Mouse (Mus musculus) adrenal gland, adult 8-10 months (tissue): Measurements from ENCODE around the gene Ldlrad1. TPM values are rescaled to one million over a fixed set of nuclear protein-coding genes. Genes with fewer than 3 reads are reported as not detected.

Experiments
- DNase-seq: peaks from one replicate; pipeline ENCODE4 v3.0.0; 2022
- total RNA-seq, 4 experiments: library from RNA; stranded (reverse); gene quantifications; 2 replicates each; pipeline ENCODE4 v1.2.4; 2022

Ldlrad1 gene
- total RNA-seq, 4 experiments from 2014 or later: not detected

DNA sequence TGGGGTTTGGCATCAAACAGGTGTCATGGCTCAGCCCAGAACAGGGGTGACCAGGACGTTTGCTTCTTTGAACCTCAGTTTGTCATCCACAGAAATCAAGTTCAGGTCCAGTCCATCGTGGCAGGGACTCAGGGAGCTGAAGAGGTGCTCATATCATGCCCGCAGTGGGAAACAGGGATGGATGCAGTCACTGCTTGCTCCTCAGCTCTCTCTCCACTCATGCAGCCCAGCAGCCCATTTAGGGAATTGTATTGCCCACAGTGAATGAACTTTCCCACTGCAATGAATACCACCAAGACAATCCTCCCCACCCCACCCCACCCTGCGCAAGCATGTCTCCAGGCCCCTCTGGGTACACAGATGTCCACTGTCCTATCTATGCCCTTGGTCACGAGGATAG lies 3.0 kb downstream of the Ldlrad1 start:
- DNase-seq: no peak

DNA sequence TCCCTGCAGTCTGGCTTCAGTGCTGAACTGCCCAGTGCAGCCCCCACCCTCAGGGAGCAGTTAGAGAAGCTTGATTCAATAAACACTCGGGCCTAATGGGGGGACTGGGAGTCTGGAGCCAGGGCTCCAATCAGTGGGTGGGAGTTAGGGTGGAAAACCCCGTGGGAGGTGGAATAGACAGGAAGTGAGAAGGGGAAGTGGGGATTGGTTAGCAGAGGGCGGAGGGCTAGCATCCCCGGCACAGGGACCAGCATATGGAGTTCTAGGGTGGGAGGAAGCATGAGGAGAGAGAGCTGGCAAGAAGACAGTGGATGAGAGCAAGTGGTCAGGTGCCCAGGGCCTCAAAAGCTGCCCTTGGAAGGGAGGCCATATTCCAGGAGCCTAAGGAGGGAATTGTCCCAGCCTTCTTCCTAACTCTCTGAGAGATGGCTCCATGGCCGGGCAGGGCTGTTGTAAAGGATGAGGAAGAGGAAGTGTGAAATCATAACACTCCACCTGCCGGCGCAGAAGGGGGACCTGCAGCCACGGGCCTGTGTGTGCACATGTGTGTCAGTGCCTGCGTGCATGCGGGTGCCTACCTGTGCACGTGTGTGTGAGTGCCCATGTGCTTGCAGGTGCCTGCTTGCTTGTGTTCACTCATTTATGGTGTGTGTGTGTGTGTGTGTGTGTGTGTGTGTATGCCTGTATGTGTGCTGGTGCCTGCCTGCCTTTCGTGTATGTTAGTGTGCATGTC lies 4.5 kb downstream of the Ldlrad1 start:
- no peak for DNase-seq

DNA sequence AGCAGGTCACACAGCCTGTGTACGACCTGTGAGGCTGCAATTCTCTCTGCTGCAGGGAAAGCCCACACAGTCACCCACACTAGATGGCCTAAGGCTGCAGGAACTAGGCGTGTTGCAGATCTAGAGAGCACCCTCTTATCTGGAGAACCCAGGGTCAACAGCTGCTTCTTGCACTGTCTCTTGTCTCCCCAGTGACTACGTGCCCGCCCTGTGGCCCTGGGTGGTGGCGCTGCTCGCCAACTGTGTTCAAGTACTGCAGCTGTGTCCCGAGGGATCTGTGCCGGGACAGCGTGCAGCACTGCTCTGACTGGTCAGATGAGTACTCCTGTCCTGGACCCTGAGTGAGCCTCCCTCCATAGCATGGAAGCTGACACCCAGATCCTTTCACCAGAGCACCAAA lies 8.6 kb downstream of the Ldlrad1 start:
- peak; percentile 18 for DNase-seq

DNA sequence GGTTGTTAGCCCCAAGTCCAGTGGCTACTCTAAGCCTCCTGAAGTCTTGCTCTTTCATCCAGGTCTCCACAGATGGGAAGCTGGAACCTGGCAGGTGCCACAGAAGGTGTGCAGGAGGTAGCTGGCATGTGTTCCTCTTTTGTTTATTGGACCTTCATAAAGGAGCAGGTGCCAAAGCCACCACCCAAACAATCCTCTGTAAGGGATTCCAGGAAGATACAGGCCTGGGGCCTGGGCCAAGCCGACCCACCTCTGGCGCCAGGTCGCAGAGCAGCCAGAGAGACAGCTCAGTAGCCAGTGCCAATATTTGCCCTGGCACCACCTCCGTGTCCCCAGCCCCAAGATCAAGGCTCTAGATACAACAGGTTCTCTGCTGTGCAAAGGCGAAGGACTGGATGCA lies 12.5 kb downstream of the Ldlrad1 start:
- DNase-seq: no peak

DNA sequence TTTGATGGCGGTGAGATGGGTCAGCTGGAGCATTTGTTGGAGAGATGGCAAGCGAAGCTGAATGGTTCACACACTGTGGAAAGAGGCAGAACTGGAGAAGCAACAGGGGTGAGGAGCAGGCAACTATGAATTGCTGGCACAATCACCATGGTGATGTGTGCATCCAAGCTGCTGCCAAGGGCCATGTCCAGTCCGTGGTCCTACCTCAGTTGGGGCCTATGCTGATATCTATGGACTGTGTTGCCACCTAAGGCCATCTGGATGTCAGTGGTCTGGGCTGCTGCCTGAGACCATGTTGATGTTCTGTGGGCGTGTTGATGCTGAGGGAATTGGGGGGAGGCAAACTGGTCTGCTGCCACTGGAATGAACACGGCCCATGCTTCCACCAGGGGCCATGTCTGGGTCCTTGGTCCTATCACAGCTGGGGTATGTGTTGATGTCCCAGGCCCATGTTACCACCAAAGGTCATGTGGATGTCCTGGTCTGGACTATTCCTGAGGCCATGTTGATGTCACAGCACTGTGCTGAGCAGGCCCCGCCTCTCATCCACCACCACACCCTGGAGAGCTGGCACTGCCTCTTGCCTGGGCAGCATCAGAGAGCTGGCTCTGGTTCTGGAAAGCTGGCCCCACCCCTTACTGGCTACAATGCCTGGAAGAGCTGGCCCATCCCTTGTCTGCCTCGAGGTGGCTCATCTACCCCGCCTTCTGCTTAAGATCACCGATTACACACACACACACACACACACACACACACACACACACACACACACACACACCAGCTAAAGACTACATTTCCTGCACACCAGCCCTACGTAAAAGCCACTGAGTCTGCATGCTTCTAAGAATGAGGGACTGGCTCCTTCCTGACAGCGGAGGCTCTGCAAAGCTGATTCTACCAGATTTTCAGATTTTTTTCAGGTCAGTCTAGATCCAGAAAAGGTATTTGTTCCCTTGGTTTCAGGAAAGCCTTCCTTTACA lies 14.5 kb downstream of the Ldlrad1 start:
- peak; percentile 12 for DNase-seq

DNA sequence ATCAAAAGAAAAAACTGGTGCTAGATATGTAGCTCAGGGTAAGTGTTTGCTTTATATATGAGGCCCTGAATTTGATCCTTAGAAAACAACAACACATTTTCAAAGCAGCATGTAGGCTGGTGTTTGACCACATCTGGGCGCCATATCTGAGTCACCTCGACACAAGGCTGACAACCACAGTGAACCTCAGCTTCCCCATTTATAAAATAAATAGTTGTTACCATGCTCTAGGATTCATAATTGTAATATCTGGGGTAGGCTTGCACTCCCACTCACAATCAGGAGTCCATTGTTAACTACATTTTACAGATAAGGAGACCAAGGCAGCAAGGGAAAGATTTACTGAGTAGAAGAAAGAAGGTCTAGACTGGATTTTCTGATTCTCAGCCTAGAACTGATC lies 17.3 kb downstream of the Ldlrad1 start:
- DNase-seq: no peak

DNA sequence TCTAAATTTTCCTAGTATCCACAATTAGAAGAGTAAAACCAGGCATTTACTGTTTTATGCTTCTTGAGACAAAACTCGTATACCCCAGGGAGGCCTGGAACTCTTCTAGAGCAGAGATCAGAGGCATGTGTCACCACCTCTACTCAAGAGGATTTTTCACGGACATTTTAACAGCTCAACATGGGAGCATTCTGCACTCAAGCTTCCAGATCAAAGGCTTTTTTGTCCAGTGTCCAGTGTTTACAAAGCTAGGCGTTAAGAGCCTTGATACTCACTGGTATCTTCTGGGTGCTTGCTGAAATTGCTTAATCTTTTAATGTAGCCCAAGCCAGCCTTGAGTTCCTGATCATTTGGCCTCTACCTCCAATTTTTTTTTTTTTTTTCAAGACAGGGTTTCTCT lies 23.2 kb downstream of the Ldlrad1 start:
- DNase-seq: no peak

DNA sequence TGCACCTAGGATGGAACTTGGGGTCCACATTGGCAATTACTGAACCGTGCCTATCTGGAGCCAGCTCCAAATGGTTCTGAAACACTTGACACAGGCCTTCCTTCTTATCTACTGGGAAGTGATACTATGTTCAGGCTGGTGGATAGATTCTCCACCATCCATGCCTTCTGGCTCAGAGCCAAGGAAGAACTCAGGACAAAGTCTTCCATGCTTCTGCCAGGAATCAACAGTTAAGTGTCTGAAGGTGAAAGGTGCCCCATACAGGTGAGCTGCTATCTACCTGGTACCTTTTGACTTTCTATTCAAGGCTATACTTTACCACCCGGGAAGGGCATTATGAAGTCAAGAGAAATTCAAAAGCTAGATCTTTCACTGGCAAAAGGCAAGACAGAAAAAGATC lies 29.3 kb downstream of the Ldlrad1 start:
- no peak for DNase-seq

DNA sequence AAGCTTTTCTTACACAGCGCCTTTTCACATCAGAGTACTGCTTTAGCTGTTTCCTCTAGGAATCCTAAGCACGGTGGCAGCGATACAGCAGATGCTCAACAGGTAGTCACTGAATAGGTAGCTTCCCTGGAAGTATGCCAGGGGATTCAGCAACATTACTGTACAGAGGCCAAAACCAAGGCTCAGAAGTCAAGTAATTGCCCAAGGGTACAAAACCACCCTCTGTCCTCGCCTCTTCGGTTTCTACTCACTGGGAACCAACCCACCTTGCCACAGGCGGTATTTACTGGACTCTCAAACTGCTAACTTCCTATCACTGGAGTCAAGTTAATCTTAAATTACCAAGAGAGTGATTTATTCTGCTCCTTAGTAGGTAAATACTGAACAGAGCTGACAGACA lies 31.2 kb downstream of the Ldlrad1 start:
- no peak for DNase-seq

DNA sequence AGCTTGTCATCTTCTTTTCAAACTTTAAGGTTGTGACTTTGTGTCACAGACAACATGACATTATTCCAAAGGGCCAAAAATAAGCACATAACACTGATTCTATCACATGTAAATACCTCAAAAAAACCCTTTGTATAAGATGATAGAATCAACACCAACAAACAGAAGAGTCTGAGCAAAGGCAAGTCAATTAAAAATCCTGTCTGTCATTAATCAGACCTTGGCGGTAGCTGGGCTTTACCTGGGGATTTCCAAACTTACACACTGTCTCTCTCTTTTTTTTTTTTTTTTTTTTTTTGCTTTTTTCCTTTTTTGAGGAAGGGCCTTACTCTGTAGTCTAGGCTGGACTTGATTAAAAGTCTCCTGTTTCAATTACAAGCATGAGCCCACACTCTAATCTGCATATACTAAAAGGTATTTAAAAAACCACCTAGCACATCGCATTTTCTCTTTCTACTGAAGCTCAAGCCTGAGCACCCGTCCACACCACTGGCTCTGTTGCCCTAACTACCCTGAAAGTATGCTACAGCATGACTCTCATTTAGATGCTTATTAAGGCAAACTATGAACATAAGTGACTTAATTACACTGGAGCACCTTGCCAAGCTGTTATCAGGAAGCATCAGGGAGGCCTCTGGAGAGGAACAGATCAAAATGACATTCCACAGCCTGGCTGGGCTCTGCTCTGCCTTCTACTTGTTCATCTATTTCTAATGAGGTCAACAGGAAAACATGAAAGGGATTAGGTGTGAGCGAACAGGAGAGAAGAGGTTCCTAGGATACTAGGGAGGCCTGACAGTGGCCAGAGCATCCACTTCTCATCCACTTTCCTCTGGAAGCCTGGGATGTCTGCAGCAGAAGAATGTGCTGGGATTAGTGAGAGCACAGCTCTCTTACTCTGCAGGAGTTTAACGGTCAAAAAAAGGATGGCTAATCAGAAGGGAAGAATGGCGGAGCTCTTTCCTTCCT lies 34.7 kb downstream of the Ldlrad1 start:
- DNase-seq: no peak

DNA sequence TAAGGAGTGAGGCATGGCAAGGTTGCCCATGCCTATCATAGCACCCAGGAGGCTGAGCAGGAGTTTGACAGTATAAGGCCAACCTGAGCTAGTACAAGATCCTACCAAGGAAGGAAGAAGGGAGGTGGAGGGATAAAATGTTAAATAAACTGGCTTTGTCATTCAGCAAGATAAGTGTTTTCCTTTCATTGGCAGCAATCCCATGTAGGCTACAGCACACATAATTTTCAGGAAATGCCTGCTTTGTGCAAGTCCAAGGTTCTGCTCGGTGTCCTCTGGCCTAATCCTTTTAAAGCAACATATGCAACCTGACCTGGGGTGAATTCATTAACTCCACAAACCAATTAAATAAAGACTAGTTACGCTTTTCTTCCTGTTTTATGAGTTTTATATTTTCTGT lies 36.4 kb downstream of the Ldlrad1 start:
- no peak for DNase-seq

DNA sequence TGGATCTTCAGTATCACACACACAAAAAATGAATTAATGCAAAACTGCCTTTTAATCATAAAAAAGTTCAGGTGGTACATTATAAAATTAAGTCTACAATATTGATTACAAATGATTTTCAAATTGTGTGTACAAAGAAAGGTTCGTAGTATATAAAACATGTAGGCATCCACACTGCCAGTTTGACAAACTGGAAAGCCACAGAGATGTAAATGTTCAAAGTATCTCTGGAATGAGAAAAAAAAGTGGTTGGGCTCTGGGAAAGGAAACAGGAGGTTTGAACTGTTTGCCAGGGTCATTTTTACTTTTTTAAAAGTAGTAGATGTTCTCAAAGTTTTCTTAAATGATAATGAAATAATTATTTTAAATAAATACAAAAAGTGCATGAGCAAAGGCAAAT lies 37.1 kb downstream of the Ldlrad1 start:
- no peak for DNase-seq

DNA sequence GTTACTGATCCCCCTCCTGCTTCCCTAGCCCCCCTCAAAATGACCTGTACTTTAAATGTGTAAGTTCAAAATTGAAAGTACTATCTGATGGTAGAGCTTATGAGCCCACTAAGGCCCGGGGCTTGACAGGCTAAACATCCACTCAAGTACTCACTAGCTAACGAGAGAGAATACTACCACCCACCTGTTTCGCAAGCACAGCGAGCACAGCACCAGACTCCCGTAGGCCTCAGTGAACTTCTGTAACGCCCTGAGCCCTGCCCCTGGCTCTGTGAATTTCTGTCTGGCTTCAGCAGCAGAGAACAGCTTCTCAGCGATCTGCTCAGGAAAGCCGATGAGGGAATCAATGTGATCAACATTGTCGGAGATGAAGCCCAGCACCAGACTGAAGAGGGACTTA lies 38.1 kb downstream of the Ldlrad1 start:
- DNase-seq: no peak

DNA sequence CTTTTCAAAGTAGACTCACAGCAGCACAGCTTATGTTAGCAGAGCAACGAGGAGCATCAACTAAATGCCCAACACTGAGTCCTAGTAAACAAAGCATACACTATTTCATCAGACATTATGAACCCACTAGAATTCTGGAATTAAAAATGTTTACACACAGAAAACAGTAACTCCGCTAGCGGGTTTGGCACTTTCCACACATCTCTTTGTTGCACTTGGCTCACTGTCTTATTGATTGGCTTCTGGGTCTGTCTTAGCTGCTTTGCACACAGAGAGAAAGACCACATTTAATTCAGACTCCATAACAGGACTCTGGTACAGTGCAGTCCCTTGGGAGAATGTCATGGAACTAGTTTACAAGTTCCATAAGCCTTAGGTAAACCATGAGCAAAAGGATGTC lies 39.1 kb downstream of the Ldlrad1 start:
- no peak for DNase-seq

DNA sequence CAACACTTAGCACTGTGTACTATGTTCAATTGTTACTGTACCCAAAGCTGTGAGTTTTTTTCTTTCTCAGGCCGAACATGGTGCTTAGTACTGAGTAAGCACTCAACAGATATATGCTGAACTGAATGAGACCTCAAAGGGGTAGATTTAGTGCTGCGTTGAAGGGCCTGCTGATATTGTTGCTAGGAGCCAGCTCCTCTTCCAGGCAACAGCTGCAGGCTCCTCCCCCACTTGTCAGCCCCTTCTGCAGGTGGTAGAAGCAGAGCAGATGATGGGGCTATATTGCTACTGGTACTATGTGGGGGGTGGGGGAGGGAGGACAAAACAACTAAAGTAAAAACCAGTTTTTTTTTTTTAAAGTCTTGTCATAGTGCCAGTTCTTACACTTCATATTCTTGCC lies 40.5 kb downstream of the Ldlrad1 start:
- no peak for DNase-seq

DNA sequence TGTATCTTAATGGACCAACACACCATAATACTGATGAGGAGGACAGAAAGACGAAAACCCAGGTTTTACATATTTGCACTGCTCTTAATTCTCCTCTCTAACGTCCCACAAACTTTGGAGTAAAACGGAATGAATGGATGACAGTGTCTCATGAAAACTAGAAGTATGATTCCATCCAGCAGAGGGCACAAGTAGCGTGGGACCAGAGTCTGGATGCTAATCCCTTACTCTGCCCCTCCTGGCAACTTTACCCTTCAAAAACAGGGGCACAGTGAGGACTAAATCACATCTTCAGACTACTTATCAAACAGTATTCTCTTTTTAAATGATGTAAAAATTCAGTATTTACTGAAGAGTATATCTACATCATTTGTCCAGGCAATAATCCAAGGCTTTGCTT lies 41.5 kb downstream of the Ldlrad1 start:
- DNase-seq: no peak

DNA sequence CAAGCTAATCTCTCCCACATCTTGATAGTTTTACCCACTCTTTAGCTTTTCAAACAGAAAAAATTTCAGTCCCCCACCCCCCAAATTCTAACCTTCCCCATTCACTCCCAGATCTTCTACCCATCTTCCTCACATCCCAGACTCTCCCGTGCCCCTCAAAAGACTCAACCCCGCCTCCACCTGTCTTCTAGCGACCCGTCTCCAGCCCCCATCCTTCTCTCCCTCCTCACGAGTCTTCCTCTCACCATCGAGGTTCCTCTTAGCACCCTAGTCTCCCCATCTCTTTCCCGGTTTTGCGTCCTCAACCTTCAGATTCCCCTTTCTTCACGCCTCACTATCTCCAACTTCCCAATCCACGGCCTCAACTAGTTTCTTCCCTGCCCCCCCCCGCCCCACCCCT lies 43.5 kb downstream of the Ldlrad1 start:
- DNase-seq: no peak

DNA sequence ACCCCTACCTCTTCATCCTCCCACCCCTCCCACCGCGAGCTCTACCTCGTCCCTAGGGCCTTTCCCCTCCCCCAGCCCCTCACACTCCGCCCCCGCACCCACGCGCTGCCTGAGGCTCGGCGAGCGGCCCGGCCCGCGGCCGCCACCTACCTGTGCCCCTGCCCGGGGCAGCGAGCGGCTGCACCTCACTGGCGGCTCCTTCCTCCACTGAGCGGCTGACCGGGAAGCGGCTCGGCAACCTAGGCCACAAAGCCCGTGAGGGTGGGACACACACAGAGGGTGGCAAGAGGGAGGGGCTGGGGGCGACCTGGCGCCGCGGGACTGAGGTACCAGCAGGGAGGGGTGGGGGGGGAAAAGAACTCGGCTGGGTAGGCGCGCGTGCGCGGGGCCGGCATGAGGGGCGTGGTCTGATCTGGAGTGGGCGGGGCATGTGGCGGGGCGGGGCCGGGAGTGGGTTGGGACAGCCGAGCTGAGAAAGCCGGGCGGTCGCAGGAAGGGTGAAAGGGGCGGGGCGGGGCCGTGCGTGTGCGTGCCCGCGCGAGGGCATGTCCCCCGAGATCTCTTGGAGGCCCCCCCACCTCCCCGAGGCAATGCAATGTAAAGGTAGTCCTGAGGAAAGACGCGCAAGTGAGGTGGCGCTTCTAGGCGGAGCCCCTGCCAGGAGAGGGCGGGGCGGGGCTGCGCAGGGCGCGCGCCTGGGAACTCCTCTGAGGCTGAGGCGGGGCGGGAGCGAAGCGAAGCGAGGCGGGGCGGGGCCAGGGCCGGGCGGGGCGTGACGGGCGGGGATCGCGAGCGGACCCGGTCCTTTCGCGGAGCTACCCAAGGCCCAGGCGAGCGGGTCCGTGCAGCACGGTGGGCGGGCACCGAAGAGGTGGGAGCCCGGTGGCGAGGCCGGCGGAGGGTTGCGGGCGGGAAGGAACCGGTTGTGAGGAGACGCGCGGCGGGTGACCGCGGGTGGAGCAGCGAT lies 44.4 kb downstream of the Ldlrad1 start, which contains the start of the genes Lrrc42 and Hspb11:
Gene Lrrc42, minus strand, starts transcription at position 408 of the 967 bp plus-strand sequence.
Gene Hspb11, plus strand, starts transcription at position 469 of the 967 bp plus-strand sequence.
- DNase-seq: peak; percentile 95

DNA sequence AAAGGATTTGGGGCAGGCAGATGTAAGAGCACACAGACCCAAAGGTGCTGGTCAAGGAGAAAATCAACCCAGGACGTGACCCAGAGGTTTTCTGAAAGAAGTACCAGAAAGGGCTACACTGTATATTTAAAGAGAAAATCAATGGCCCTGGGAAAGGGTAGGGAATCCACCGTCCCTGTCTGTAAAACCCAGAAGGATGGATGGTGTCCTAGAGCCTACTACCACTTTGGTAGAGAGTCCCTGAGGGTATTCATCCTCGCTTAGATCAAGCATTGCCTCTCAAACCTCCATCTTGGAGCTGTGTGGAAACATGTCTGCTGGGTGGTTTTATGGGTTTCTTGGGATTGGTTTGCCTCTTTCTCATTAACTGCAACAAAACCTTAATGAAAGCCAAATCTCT lies 45.4 kb downstream of the Ldlrad1 start:
- no peak for DNase-seq

DNA sequence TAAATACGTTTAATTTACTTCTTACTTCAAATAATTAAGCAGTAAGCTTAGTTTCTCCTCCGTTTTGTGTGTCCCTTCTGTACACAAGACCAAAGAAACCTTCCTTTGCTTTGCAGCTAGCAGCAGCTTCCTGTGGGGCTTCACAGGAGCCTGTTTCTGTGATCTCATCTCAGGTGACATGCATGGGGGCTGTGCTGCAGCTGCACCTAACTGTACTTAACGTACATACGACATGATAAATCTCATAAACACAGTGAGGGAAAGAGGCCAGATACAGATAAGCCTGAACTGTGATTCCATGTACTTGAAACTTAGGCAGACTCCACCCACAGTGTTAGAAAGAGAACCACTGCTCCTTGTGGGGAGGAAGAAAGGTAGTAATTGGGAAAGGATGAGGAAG lies 51.0 kb downstream of the Ldlrad1 start:
- no peak for DNase-seq
